Mouse (Mus musculus) olfactory bulb, adult 2 months (tissue): ENCODE data around the gene Gm26620. TPM values are rescaled to one million over a fixed set of nuclear protein-coding genes. Genes with fewer than 3 reads are reported as not detected.

ENCODE experiments used
- H3K27ac ChIP-seq: fragments of 200-500 bp; 2 replicates; pipeline ENCODE4 v1.5.1; 2012; ENCODE audit warnings: low read depth, low read length; ENCODE audit not compliant: insufficient read depth
- H3K4me1 ChIP-seq: fragments of 200-500 bp; 2 replicates; pipeline ENCODE4 v1.6.1; 2012; ENCODE audit warnings: low read length; ENCODE audit not compliant: control insufficient read depth, insufficient read depth
- H3K4me3 ChIP-seq: fragments of 200-500 bp; 2 replicates; pipeline ENCODE4 v1.5.1; 2012; ENCODE audit warnings: mild to moderate bottlenecking, low read depth, low read length, moderate library complexity; ENCODE audit not compliant: insufficient read depth
- CTCF ChIP-seq: fragments of 200-500 bp; IDR thresholded peaks from 2 replicates; pipeline ENCODE4 v1.5.1; 2012; ENCODE audit warnings: low read depth, mild to moderate bottlenecking, low read length, moderate library complexity; ENCODE audit not compliant: insufficient read depth
- POLR2A ChIP-seq: fragments of 200-500 bp; IDR thresholded peaks from 2 replicates; pipeline ENCODE4 v1.6.1; 2012; ENCODE audit warnings: mild to moderate bottlenecking, low read depth, low read length, moderate library complexity; ENCODE audit not compliant: insufficient read depth
- WGBS: fragments of 180-500 bp; shearing (Covaris S2); methylation state at CpG from one replicate; pipeline ENCODE4 v1.1.7; 2018; 5-methylcytosine and 5-hydroxymethylcytosine counted together
- polyA plus RNA-seq: library from polyadenylated mRNA; stranded (reverse); fragments of >200 nt; gene quantifications from 2 replicates; pipeline ENCODE4 v1.2.4, GENCODE M21; 2012; ENCODE audit warnings: low replicate concordance; ENCODE audit not compliant: missing spikeins, insufficient read depth, insufficient read length

Gene Gm26620
- polyA plus RNA-seq, 1 experiment, result not detected

DNA sequence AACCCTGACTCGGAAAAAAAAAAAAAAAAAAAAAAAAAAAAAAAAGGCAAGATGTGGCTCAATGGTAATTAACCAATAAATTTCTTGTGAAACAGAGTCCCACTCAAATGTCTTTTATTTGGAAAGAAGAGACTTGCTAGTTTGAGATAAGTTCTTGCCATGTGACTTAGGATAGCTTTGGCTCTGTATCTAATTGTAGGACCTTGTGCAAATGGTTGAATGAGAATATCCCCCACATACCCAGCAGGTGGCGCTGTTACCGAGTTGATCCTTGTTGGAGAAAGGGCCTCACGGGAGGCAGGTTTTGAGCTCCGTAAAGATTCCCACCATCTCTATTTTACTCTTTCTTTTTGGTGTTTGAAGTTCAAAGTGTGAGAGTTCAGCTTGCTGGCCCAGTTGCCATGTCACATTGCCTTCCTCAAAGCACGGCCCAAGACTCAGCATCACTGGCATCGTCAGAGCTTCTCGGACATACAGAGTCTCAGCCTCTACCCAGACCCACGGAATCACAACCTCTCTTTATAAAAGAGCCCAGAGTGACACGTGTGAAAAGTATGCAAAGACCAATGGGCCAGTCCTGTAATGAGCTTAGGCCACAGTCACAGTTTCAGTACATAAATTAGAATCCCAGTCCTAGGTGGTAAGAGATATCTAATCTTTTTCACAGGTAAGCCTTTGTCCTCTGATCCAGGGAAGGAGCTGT lies 16.8 kb downstream of the Gm26620 start:
- TF ChIP-seq CTCF (no peak), POLR2A (no peak)
- no peaks in the 10 kb centered on the region for H3K4me1 ChIP-seq
- no peak overlapping the region for H3K4me3 ChIP-seq
- no peak overlapping the region for H3K27ac ChIP-seq
- WGBS, result 29% methylated on average over 10 of the region's 10 CpGs

DNA sequence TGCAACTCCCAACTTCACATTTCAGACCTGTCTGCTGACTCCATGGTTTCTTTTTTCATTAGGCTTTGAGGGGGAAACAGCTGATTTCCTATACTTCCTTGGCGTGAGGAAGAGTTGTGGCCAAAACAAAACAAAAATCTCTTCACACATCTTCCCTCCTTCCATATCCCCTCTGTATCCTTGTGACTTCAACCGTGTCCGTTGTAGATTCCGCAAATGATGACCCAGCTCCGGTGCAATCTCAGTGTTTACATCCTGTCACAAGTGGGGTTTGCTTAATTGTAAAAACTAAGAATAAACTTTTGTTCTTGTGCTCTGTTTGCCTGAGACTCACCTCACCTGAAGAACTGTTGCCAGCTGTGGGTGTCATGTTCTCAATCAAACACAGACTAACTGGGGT lies 18.6 kb downstream of the Gm26620 start:
- 85% methylated on average over 5 of the region's 5 CpGs for WGBS
- peaks cover 14% of the 10 kb centered on the region for H3K4me1 ChIP-seq
- no peak overlapping the region for H3K4me3 ChIP-seq
- no peak overlapping the region for H3K27ac ChIP-seq
- TF ChIP-seq CTCF (no peak), POLR2A (no peak)

DNA sequence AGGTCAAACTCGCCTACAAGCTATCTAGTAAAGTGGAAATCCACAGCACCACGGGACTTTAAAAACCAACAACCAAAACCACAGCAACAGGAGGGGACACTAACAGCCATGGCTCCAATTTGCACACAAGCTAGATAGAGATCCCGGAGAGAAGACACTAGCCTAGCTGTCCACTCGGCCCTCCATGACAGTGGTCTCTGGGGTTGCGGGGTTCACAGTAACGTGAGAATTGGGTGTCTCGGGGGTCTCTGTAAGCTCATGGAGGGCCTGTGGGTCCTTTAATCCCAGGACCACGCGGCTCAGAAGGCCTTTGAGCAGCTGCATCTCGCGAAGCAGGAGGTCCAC lies 22.2 kb downstream of the Gm26620 start:
- Histone ChIP-seq H3K4me1 (peaks cover 16% of the 10 kb centered on the region), H3K27ac (no peak overlapping the region), H3K4me3 (peak overlapping the region; percentile 61)
- TF ChIP-seq CTCF (no peak), POLR2A (no peak)
- WGBS, result 25% methylated on average over 11 of the region's 11 CpGs

DNA sequence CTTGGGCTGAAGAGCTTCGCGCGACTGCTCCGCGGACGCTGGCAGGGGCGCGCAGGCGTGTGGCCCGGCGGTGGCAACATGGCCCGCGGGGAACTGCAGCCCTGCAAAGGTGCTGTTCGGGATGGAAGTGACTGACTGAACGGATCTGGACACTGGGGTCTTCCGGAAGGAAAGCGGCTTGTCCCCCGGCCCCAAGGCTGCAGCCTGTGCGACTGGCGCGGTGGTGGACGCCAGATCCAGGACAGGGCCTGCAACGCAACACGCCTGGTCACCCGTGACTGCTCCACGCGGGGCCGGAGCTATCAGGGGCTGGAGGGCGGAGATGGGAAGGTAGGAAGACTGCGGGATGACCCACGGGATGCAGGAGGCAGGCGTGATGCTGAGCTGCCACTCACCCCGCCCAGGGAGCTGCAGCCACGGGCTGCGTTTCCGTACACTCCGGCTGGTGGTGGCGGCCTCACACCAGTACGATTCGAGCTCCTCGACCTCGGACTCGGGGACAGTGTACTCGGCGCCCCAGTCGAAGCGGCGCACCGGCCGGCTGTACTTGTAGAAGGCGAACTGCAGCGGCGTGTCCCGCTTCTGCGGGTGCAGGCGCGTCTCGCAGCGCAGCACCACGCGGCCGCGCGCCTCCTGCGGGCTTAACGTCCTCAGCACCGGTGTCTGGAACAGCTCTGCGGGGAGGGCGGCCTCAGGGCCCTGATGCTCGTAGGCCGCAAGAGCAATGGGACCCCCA lies 22.8 kb downstream of the Gm26620 start:
- TF ChIP-seq CTCF (no peak; the same call in 1 of the 2 replicates), POLR2A (no peak)
- H3K4me1 ChIP-seq, result peaks cover 16% of the 10 kb centered on the region
- WGBS, result under 1% methylated on average over 71 of the region's 71 CpGs
- no peak overlapping the region for H3K27ac ChIP-seq
- peak overlapping the region; percentile 61 for H3K4me3 ChIP-seq

DNA sequence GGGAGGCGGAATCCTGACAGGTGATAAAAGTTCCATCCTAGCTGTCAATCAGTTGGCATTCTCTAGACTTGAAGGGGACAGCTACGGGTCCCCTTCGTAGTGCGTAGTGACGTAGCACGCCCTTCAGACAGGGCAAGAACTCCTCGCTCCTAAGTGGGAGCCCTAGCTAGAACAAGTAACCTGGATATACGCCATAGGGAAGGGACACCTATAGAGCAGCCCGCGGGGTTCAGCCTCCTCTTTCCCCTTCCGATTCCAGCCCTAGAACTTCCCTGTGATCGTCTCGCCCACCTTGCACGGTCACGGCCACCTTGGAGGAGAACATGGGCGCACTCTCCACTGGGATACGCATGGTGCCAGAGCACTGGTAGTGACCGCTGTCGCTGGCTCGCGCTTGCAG lies 23.5 kb downstream of the Gm26620 start:
- Histone ChIP-seq H3K4me1 (peaks cover 16% of the 10 kb centered on the region), H3K4me3 (peak overlapping the region; percentile 61), H3K27ac (no peak overlapping the region)
- 5% methylated on average over 21 of the region's 21 CpGs for WGBS
- TF ChIP-seq CTCF (no peak), POLR2A (no peak)

DNA sequence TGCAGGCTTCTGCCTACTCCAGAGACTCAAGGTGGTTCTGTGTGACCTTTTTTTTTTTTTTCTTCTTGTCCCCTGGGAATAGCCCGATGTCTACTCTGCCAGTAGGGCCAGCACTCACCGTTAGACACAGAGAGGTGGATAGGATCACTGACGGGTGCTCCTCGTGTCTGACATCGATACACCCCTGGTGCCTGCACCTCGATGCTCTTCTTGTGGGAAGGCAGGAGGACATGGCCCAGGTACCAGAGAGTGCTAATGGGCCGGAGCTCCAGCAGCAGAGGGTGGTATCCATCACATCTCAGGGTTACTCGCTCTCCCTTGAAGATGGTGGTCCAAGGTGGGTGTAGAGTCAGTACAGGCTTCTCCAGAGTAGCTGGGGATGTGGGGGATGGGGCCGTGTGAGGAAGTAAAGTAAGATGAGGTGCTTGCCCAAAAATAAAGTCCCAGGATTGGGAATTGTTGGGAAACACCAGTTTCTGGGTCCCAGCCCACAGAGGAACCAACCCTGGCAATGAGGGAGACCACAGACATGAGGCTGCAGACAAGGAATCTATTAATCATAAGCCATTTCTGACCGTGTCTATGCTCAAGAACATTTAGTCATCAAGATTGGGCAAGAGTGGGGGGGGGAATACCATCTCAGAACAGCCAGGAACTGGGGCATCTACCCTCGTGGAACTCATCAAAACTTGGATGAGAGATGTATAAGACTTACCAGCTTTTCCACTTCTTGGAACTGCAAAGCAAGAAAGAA lies 27.2 kb downstream of the Gm26620 start:
- no peak for TF ChIP-seq CTCF
- no peak for TF ChIP-seq POLR2A
- 85% methylated on average over 11 of the region's 11 CpGs for WGBS
- Histone ChIP-seq H3K4me1 (peaks cover 16% of the 10 kb centered on the region), H3K27ac (no peak overlapping the region), H3K4me3 (no peak overlapping the region)

DNA sequence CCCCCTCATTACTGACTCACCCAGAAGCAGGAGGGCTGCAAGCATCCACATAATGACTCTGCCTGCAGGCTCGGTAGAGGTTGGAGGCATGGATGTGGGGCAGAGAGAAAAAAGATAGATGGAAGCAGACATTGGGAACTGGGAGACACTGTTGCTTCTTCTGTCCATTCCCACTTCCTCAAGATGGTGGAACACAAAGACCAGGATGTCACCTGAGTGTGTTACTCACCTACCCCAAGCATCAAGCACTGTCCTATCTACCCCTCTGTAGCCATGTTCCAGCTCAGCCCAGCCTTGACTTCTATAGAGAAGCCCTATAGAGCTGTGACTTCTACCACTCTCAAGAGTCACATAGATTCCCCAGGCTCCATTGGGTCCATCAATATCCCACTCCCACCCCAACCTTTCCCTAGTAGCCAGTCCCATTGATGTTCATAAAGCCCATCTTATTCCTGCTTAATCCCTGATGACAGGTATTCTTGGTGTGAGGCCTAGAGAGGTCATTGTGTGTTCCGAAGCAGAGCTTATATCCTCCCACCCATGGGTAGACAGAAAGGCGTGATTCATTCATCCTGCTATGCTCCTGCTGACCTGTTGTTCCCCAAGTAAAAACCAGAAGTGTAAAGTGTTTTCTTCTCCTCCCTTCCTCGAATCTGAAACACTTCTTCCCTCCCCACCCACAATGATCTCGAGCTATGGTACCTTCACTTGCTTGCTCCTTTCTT lies 28.2 kb downstream of the Gm26620 start, which contains the start of gene Fcrlb:
Gene Fcrlb, minus strand, starts transcription at position 51 of the 725 bp plus-strand sequence.
- 72% methylated on average over 5 of the region's 5 CpGs for WGBS
- Histone ChIP-seq H3K4me1 (peaks cover 7% of the 10 kb centered on the region), H3K27ac (no peak within 1 kb of the TSS), H3K4me3 (no peak within 1 kb of the TSS)
- no peak for TF ChIP-seq CTCF
- no peak for TF ChIP-seq POLR2A

DNA sequence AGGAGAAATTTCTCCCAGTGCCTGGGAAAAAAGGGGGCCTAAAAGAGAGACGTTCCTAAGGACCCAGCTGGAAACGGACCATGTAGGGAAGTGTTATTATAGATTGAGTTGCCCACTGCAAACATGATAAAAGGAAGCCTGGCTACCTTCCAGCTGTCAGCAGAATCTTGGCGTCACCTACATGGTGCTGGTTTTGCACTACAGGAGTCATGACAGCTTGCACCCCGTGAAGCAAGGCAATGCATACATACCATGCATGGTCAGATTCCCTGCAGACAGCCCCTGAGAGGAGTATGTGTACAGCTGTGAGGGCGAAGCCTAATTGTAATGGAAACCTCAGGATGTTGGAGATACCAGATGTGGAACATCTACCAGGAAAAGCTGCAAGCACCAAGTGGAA lies 30.8 kb downstream of the Gm26620 start:
- no peaks in the 10 kb centered on the region for H3K4me1 ChIP-seq
- TF ChIP-seq CTCF (no peak), POLR2A (no peak)
- 57% methylated on average over 5 of the region's 5 CpGs for WGBS

DNA sequence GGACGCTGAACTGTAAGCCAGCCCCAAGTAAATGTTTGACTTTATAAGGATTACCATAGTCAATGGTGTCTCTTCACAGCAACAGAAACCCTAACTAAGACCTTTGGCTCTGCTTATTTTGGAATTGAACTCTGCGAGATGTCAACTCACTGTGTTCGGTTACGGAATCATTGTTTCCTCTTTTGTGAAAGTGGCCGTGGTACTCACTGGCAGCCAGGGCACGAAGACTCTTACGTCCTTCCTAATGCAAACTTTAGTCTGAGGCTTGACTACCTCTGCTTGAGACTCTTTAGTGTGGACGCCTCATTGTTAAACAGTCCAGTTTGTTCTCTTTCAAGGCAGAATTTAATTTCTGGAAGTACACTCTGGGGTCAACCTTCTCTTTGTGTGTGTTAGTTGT lies 34.4 kb downstream of the Gm26620 start:
- Histone ChIP-seq H3K4me1 (no peaks in the 10 kb centered on the region), H3K4me3 (no peak overlapping the region), H3K27ac (no peak overlapping the region)
- 96% methylated on average over 8 of the region's 8 CpGs for WGBS
- no peak for TF ChIP-seq POLR2A
- TF ChIP-seq CTCF, result no peak

More for the DNA sequence above, 30.8 kb downstream of the Gm26620 start:
- H3K27ac ChIP-seq, result no peak overlapping the region
- H3K4me3 ChIP-seq, result no peak overlapping the region
